Mouse (Mus musculus) splenic B cell, adult 2 months (primary cell): Measurements from ENCODE around the gene Ccm2l.
A peak's percentile ranks its signal among the peaks of the same experiment; 100 is the strongest.

Source experiments
- DNase-seq: peaks from one replicate; pipeline ENCODE4 v3.0.0-alpha.2; 2011; ENCODE audit warnings: low read depth, low spot score
- H3K27me3 ChIP-seq: 2 replicates; pipeline ENCODE4 v1.6.1; 2012; ENCODE audit warnings: mild to moderate bottlenecking, low read length, moderate library complexity, mixed read lengths; ENCODE audit not compliant: control insufficient read depth, poor library complexity, insufficient read depth, severe bottlenecking
- H3K36me3 ChIP-seq: 2 replicates; pipeline ENCODE4 v1.6.1; 2012; ENCODE audit warnings: mild to moderate bottlenecking, low read length, moderate library complexity, mixed read lengths; ENCODE audit not compliant: control insufficient read depth, poor library complexity, insufficient read depth, severe bottlenecking

Gene Ccm2l

DNA sequence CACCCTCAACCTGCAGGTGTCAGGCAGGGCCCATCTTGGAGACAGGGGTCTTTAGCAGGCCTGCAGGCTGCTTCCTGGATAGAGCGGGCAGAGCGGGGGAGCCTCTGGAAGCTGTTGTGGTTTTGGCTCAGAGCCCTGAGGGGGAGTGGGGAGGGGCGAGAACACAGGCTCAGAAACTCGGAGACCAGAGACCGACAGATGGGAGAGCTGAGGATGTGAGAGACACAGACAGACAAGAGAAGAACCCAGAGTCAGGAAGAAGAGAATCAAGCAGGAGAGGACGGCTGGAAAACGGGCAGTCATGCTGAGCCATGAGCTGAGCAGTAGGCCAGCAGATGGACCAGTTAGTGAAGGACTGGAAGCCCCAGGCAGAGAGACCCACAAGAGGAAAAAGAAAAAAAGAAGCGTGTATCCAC, 19.9 kb upstream of the Ccm2l start:
- no peak for DNase-seq
- no peaks in the 10 kb centered on the region for H3K36me3 ChIP-seq

DNA sequence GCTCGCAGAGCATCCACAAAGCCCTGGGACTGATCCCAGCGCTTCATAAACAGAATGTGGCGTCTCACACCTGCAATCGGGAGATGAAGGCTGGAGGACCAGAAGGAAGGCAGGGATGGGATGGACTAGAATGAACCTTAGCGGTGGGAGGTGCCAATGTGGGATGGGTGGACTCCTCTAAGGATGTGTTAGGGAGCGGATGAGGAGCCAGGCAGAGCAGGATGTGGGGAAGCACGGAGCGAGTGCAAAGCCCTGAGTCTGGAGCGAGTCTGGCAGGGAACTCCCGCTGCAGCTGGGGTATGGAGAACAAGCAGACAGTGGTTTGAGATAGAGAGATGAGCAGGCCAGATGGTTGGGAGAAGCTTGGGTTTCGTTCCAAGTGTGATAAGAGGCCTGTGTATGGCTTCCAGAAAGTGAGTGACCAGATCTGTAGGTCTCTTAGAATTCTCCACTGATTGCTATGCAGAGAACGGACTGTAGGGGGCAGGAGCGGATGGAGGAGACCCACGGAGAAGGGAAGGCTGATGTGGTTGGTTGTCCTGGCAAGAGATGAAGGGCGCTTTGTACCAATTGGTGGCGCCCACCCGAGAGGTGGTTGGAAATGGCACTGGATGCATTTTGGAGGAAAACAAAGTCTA, 17.8 kb upstream of the Ccm2l start:
- peak; percentile 65 for DNase-seq
- H3K36me3 ChIP-seq = no peaks in the 10 kb centered on the region
- no peaks in the 10 kb centered on the region for H3K27me3 ChIP-seq

More for the DNA sequence above, 19.9 kb upstream of the Ccm2l start:
- H3K27me3 ChIP-seq = no peaks in the 10 kb centered on the region

DNA sequence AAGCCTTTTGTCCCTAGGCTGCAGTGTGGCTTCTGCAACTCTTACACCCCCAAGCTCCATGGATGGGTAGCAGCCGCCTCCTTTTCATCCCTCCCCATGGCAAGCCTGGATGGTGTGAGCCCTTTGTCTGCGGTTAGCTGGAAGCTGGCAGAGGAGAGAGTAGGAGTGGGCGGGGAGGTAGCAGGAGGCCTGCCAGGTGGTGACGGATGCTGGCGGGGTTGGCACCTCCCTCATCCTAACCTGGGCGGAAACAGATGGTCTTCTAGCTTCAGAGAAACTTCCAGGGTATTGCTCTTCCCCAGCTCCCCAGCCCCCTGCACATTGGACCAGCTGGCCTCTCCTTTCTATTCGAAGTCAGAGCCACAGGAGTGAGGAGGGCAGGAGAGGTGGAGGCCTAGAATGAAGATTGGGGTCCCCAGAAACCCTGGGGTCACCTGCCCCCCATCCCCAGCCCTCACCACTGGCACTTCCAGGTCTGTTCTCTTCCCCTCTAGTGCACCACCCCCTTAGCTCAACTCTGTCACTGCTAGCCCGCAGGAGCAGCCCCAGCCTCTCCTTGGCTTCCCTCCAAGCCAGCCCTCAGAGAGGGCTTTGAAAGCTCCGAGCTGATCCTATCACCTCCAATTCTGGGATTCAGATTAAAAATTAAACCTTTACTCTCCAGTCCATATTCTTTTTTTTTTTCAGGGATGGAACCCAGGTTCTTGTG, 16.3 kb upstream of the Ccm2l start:
- H3K36me3 ChIP-seq = no peaks in the 10 kb centered on the region
- no peaks in the 10 kb centered on the region for H3K27me3 ChIP-seq
- no peak for DNase-seq

DNA sequence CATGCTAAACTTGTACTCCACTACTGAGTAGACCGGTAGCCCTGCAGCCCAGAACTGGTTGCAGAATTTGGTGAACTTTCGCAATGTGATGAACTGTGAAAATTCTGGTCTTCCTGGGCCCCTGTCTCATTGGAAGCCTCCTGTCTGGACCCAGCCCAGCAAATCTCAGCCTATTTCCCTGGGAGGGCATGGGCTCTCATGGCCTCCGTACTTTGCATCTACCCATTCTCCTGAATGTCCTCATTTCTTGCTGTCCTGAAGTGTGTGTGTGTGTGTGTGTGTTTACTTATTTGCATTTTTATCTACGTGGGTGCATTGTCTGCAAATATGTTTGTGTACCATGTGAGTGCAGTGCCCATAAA, 15.8 kb upstream of the Ccm2l start:
- H3K36me3 ChIP-seq = no peaks in the 10 kb centered on the region
- no peak for DNase-seq
- no peaks in the 10 kb centered on the region for H3K27me3 ChIP-seq

DNA sequence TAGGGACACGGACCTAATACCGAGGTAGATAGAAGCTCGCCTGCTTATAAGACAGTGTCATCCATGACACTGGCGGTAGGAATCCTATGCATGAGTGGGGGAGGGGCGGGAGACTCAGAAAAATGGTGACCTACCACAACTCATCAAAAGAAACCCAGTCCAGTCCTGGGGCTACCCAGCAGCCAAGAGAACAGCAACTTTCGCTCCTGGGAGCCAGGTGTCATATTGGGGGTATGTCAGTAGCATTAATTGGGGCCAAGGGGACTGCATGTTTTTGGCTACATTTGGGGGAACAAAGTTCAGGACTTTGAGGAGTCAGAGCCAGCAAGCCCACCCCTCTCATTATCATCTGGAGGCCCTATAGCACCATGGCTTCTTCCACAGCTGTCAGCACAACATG, 14.7 kb upstream of the Ccm2l start:
- DNase-seq = no peak
- no peaks in the 10 kb centered on the region for H3K27me3 ChIP-seq
- H3K36me3 ChIP-seq = no peaks in the 10 kb centered on the region

DNA sequence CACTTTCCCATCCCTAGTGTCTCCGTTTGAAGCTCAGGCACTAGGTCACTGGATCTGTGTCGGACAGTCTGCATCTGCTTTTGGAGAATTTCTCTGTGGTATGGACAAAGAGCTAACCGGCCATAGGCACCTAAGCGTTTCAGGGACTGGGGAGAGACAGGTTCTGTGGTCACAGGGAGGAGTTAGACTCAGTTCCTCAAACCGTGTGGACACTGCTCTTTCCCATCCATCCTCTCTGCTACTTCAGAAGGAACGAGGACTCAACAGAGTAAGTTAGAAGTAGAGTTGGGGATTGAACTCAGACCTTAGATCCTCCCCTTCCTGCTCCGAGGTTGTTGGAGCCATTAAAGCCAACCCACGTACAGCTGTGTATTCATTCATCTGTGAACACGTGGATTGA, 14.2 kb upstream of the Ccm2l start:
- Histone ChIP-seq H3K36me3 (no peaks in the 10 kb centered on the region), H3K27me3 (no peaks in the 10 kb centered on the region)
- DNase-seq = peak; percentile 6

DNA sequence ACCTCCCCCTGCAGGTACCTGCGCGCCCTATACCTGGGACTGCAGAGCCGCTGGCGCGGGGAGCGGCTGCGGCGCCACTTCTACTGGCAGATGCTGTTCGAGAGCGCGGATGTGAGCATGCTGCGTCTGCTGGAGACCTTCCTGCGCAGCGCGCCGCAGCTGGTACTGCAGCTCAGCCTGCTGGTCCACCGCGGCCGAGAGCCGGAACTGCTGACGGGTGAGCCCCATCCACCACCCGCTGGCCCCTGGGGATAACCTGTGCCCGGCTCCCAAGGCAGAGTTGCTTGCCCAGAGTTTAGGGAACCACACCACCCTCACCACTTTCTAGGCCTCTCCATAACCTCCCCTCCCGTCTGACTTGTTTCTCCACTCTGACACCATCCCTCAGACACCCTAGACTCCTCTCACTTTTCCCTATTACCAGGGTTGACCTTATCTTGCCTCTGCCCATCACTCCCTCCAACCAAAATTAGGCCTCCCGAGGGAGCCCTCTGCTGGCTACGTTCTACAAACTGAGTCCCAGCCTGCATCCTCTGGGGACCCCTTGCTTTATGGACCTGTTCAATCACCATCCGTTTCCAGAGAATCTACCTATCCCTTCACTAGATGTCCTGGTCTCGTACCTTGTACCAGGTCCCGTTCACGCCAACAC, 12.9 kb upstream of the Ccm2l start:
- Histone ChIP-seq H3K36me3 (no peaks in the 10 kb centered on the region), H3K27me3 (no peaks in the 10 kb centered on the region)
- DNase-seq = peak; percentile 24

DNA sequence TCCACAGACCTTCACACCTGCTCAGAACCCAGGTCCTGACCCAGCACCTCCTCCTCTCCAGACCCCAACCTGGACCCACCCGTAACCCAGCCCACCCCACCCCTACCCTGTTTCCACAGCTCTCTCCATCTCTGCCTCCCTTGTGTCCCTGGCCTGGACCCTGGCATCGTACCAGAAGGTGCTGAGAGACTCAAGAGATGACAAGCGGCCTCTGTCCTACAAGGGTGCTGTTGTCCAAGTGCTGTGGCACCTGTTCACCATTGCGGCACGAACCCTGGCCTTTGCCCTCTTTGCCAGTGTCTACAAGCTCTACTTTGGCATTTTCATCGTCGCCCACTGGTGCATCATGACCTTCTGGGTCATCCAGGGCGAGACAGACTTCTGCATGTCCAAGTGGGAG, 11.9 kb upstream of the Ccm2l start:
- DNase-seq = no peak
- no peaks in the 10 kb centered on the region for H3K27me3 ChIP-seq
- no peaks in the 10 kb centered on the region for H3K36me3 ChIP-seq

DNA sequence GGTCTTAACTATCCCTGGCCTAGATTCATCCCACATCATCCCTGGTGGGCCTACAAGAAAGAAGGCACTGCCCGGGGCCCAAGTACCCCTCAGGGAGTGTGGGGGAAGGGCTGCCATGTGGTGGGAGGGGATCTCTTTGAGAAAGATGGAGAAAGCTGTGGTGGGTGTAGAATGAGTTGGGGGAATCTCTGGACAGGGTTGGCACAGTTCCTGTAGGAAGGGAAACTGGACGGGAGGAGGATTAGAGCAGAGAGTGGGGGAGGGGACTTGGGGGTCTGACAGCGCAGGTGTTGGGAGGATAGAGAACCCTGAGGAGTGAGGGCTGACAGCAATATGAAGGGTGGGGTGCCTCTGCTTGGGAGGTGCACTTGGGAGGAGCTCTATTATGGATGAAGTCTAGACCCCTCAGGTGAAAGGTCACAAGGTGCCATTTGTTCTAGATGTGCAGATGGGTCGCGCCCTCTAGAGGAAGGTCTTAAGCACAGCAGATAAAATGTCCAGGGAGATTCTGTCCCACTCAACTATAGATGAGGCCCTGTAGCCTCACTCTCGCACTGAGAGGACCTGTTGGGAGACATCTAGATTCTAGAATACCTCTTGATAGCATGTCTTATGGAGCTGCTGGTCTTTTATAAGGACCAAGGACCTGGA, 10.4 kb upstream of the Ccm2l start:
- peak; percentile 25 for DNase-seq
- no peaks in the 10 kb centered on the region for H3K27me3 ChIP-seq

DNA sequence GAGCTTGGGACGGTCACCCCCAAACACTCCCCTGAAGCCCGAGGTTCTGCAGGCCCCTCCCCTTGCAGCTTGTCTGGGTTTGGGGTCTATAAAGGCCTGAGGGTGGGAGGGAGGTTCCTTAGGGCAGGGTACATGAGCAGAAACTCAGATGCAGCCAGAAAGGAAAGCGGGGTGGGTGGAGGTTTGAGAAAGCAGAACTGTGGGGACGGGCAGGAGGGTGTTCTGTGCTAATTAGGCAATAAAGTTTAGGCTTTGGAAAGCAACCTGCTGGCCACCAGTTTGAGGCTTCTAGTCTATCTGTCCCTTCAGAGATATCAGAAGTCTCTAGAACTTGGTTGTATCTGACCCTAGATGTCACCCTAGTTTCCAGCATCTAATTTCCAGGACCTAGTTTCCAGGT, 7.4 kb upstream of the Ccm2l start:
- Histone ChIP-seq H3K36me3 (no peaks in the 10 kb centered on the region), H3K27me3 (no peaks in the 10 kb centered on the region)
- no peak for DNase-seq

More for the DNA sequence above, 10.4 kb upstream of the Ccm2l start:
- no peaks in the 10 kb centered on the region for H3K36me3 ChIP-seq

DNA sequence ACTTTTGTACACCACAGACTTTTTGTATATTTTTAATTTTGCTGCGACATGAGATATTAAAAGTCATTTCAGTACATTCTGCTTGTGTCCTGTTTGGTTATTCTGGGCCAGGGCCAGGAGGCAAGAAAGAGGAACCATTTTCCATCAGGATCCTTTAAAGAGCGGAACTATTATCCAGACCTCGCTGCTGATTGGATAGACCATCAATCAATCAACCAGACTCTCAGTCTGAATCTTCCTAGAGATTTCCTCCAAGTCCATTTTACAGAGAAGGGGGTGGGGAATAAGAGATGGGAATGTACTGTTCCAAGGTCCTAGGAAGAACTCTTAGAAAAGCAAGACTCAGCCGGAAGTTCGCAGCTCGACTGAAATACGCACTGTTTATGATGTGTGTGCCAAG, 5.5 kb upstream of the Ccm2l start:
- Histone ChIP-seq H3K27me3 (no peaks in the 10 kb centered on the region), H3K36me3 (no peaks in the 10 kb centered on the region)

DNA sequence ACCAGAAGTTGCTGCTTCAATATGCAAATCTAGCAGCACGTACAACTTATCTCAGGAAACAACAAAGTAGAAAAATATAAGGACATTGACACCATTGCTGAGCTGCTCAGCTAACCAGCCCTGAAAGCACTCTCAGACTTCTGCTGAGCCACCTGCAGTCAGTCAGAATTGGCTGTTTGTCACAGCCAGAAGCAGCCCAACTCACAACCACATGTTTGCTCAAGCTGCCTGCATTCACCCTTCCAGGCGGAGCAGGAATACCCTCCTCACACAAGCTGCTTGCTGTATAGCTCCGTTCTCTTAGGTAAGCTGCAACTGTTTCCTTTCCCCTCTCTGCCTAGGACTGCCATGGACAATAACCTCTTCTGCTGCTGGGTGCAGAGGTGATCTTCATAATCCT, 2.4 kb upstream of the Ccm2l start:
- no peaks in the 10 kb centered on the region for H3K27me3 ChIP-seq
- DNase-seq = no peak
- H3K36me3 ChIP-seq = no peaks in the 10 kb centered on the region

More for the DNA sequence above, 5.5 kb upstream of the Ccm2l start:
- DNase-seq = no peak

DNA sequence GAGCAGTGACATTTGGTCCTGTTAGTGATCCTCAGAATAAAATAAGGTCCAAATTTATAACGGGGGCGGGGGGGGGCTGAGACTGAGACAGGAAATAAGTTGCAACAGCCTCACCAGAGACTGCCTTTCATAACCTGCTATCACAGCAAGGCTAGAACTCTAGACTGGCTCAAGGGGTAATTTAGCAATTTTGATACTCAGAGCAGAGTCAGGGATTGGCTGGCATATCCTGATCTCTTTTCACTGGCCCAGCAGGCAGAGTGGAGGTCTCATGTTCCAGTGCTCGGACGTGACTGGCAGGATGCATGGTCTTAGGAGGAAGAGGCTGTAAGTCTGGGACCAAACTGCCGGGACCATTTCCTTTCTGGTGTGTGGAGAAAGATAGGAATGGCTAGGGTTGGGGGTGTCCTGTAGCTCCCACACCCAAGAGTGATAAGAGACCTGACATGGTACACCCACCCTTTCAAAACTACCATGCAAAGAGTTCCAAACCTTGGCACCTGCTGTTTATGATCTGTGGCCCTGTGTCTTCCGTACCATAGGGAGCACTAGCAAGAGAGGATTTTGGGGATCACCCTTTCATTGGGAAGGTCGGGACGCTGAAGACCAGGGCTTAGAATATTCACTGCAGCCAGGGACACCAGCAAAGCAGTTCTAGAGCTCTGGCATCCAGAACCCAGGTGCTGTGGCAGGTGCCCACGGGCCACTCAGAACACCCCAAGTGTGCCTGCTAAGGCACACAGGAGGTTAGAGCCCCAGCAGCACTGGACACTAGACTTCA, 1.4 kb upstream of the Ccm2l start:
- H3K27me3 ChIP-seq = no peaks in the 10 kb centered on the region
- no peaks in the 10 kb centered on the region for H3K36me3 ChIP-seq
- no peak for DNase-seq

DNA sequence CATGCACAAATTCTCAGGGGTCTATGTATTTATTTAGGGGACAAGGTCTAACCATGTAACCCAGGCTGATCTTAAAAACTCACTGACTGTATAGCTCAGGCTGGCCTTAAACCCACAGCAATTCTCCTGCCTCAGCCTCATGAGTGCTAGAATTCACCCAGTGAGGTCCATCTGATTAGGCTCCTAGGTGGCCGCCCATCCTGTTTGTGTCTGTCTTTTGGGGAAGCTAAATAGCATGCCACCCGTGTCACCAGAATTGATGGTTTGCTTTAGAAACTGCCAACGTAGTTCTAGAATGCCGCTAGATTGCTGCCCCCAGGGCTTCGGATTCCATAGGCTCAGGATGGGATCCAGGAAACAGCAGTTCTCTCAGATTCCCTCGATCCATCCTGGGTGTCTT, 1.2 kb downstream of the Ccm2l start:
- DNase-seq = no peak

More for the DNA sequence above, 1.2 kb downstream of the Ccm2l start:
- H3K36me3 ChIP-seq = no peaks in the 10 kb centered on the region
- no peaks in the 10 kb centered on the region for H3K27me3 ChIP-seq
